Mouse (Mus musculus) embryonic facial prominence, embryonic 14.5 days (tissue): Measurements from ENCODE around the gene Smc5. TPM values are rescaled to one million over a fixed set of nuclear protein-coding genes. Genes with fewer than 3 reads are reported as not detected.

Source experiments
- ATAC-seq: fragments of 200-750 bp; cut with Nextera tagmentation; 2 replicates; pipeline ENCODE4 v1.8.0; 2017; ENCODE audit warnings: low read depth, moderate number of reproducible peaks, moderate TSS enrichment
- DNase-seq: peaks from one replicate; pipeline ENCODE4 v3.0.0-alpha.2; 2015; ENCODE audit warnings: low spot score
- H3K27ac ChIP-seq: fragments of 300-500 bp; sonication (generic); replicated peaks from 2 replicates; pipeline ENCODE4 v1.5.1; 2014; ENCODE audit warnings: low read depth, mild to moderate bottlenecking, low read length, moderate library complexity
- H3K27me3 ChIP-seq: fragments of 300-500 bp; sonication (generic); replicated peaks from 2 replicates; pipeline ENCODE4 v1.6.1; 2014; ENCODE audit warnings: low read length; ENCODE audit not compliant: control insufficient read depth, insufficient read depth
- H3K36me3 ChIP-seq: fragments of 300-500 bp; sonication (generic); 2 replicates; pipeline ENCODE4 v1.6.1; 2014; ENCODE audit warnings: low read length, mixed read lengths; ENCODE audit not compliant: control insufficient read depth, insufficient read depth
- H3K4me1 ChIP-seq: fragments of 300-500 bp; sonication (generic); 2 replicates; pipeline ENCODE4 v1.6.1; 2014; ENCODE audit warnings: antibody characterized with exemption, low read length; ENCODE audit not compliant: control insufficient read depth, insufficient read depth
- H3K4me2 ChIP-seq: fragments of 300-500 bp; sonication (generic); 2 replicates; pipeline ENCODE4 v1.6.1; 2014; ENCODE audit warnings: low read depth, mild to moderate bottlenecking, low read length, moderate library complexity, mixed read lengths
- H3K4me3 ChIP-seq: fragments of 300-500 bp; sonication (generic); 2 replicates; pipeline ENCODE4 v1.5.1; 2014; ENCODE audit warnings: low read depth, mild to moderate bottlenecking, low read length
- H3K9ac ChIP-seq: fragments of 300-500 bp; sonication (generic); 2 replicates; pipeline ENCODE4 v1.6.1; 2014; ENCODE audit warnings: low read depth, mild to moderate bottlenecking, low read length, moderate library complexity, mixed read lengths
- H3K9me3 ChIP-seq: fragments of 300-500 bp; sonication (generic); 2 replicates; pipeline ENCODE4 v1.6.1; 2016; ENCODE audit warnings: low read length; ENCODE audit not compliant: control insufficient read depth
- WGBS: fragments of 180-500 bp; shearing (Covaris S2); extraction: QIAGEN DNeasy Blood & Tissue Kit; methylation state at CpG from one replicate; pipeline ENCODE4 v1.1.7; 2014; 5-methylcytosine and 5-hydroxymethylcytosine counted together
- polyA plus RNA-seq: library from polyadenylated mRNA; unstranded; fragments of >200 nt; fragmentation: Nextera tagmentation; extraction: Ambion mirVana; gene quantifications from 2 replicates; pipeline ENCODE4 v1.2.1, GENCODE M21; 2014

Gene Smc5
- polyA plus RNA-seq, 1 experiment from 2014 or later, result 31.2 TPM

GRCm38 (mm10) chr19:23297191-23297590 is 23.5 kb upstream of the Smc5 start:
- H3K9ac ChIP-seq, result no peak overlapping the region
- no peaks in the 10 kb centered on the region for H3K27me3 ChIP-seq
- H3K36me3 ChIP-seq, result no peaks in the 10 kb centered on the region
- no peaks in the 10 kb centered on the region for H3K4me1 ChIP-seq
- H3K4me3 ChIP-seq, result no peak overlapping the region
- no peak overlapping the region for H3K4me2 ChIP-seq
- no peak for DNase-seq
- no peaks in the 10 kb centered on the region for H3K9me3 ChIP-seq
- ATAC-seq, result no peak
- H3K27ac ChIP-seq, result no peak overlapping the region

- H3K9me3 ChIP-seq, result peaks cover 10% of the 10 kb centered on the region; the same call in 1 of the 2 replicates
Observed at GRCm38 (mm10) chr19:23289251-23289650, 15.6 kb upstream of the Smc5 start.

GRCm38 (mm10) chr19:23281911-23282660 is 8.4 kb upstream of the Smc5 start:
- no peaks in the 10 kb centered on the region for H3K9me3 ChIP-seq
- no peak overlapping the region for H3K27ac ChIP-seq
- H3K4me2 ChIP-seq, result no peak overlapping the region
- no peak overlapping the region for H3K4me3 ChIP-seq
- H3K36me3 ChIP-seq, result no peaks in the 10 kb centered on the region
- DNase-seq (no peak), ATAC-seq (no peak)
- H3K9ac ChIP-seq, result no peak overlapping the region
- no peaks in the 10 kb centered on the region for H3K4me1 ChIP-seq
- no peaks in the 10 kb centered on the region for H3K27me3 ChIP-seq
- 31% methylated on average over 8 of the region's 8 CpGs for WGBS

More at GRCm38 (mm10) chr19:23289251-23289650, 15.6 kb upstream of the Smc5 start:
- Histone ChIP-seq H3K27ac (no peak overlapping the region), H3K9ac (no peak overlapping the region), H3K4me3 (no peak overlapping the region), H3K4me1 (no peaks in the 10 kb centered on the region), H3K36me3 (no peaks in the 10 kb centered on the region), H3K27me3 (no peaks in the 10 kb centered on the region), H3K4me2 (no peak overlapping the region)
- 77% methylated on average over 1 of the region's 1 CpGs for WGBS
- no peak for DNase-seq
- ATAC-seq, result no peak

- ATAC-seq, result peak; percentile 39
Observed at GRCm38 (mm10) chr19:23274054-23274724, 492 bp upstream of the Smc5 start.

GRCm38 (mm10) chr19:23256771-23257170 is 16.9 kb downstream of the Smc5 start:
- no peak overlapping the region for H3K4me3 ChIP-seq
- H3K4me2 ChIP-seq, result no peak overlapping the region
- peaks cover 74% of the 10 kb centered on the region for H3K36me3 ChIP-seq
- no peak overlapping the region for H3K9ac ChIP-seq
- no peaks in the 10 kb centered on the region for H3K4me1 ChIP-seq
- H3K27ac ChIP-seq, result no peak overlapping the region
- H3K27me3 ChIP-seq, result no peaks in the 10 kb centered on the region
- WGBS, result 75% methylated on average over 9 of the region's 9 CpGs
- DNase-seq (no peak), ATAC-seq (no peak)
- no peaks in the 10 kb centered on the region for H3K9me3 ChIP-seq

More at GRCm38 (mm10) chr19:23274054-23274724, 492 bp upstream of the Smc5 start:
- 69% methylated on average over 3 of the region's 4 CpGs for WGBS
- no peak overlapping the region; the same call in 1 of the 2 replicates for H3K27ac ChIP-seq
- peak overlapping the region; percentile 70 for H3K4me2 ChIP-seq
- H3K4me1 ChIP-seq, result peaks cover 9% of the 10 kb centered on the region
- DNase-seq, result no peak
- peak overlapping the region; percentile 89 for H3K4me3 ChIP-seq
- 0 out of 2 replicates have a peak, but pooled peaks cover 3% of the 10 kb centered on the region for H3K36me3 ChIP-seq
- peak overlapping the region; percentile 94 for H3K9ac ChIP-seq
- no peaks in the 10 kb centered on the region for H3K27me3 ChIP-seq
- no peaks in the 10 kb centered on the region for H3K9me3 ChIP-seq

GRCm38 (mm10) chr19:23246473-23246872 is 27.2 kb downstream of the Smc5 start:
- Histone ChIP-seq H3K4me2 (no peak overlapping the region), H3K9me3 (no peaks in the 10 kb centered on the region), H3K9ac (no peak overlapping the region), H3K27me3 (no peaks in the 10 kb centered on the region), H3K27ac (no peak overlapping the region), H3K36me3 (peaks cover 43% of the 10 kb centered on the region), H3K4me1 (no peaks in the 10 kb centered on the region), H3K4me3 (no peak overlapping the region)
- 89% methylated on average over 2 of the region's 2 CpGs for WGBS
- ATAC-seq (no peak), DNase-seq (no peak)

- H3K36me3 ChIP-seq, result peaks cover 57% of the 10 kb centered on the region
- DNase-seq, result peak; percentile 44
- H3K9me3 ChIP-seq, result no peaks in the 10 kb centered on the region
- H3K9ac ChIP-seq, result no peak overlapping the region
- WGBS, result 53% methylated on average over 4 of the region's 4 CpGs
- H3K4me3 ChIP-seq, result no peak overlapping the region
- H3K4me2 ChIP-seq, result no peak overlapping the region
- H3K27me3 ChIP-seq, result no peaks in the 10 kb centered on the region
- no peak for ATAC-seq
- no peak overlapping the region for H3K27ac ChIP-seq
- no peaks in the 10 kb centered on the region for H3K4me1 ChIP-seq
Observed at GRCm38 (mm10) chr19:23225065-23225464, 48.6 kb downstream of the Smc5 start.

GRCm38 (mm10) chr19:23214326-23214725 is 59.4 kb downstream of the Smc5 start:
- H3K4me1 ChIP-seq, result no peaks in the 10 kb centered on the region
- no peak overlapping the region for H3K4me2 ChIP-seq
- no peak overlapping the region for H3K4me3 ChIP-seq
- WGBS, result 95% methylated on average over 8 of the region's 8 CpGs
- H3K9ac ChIP-seq, result no peak overlapping the region
- DNase-seq (no peak), ATAC-seq (no peak)
- no peaks in the 10 kb centered on the region for H3K27me3 ChIP-seq
- peaks cover 72% of the 10 kb centered on the region for H3K36me3 ChIP-seq
- H3K9me3 ChIP-seq, result no peaks in the 10 kb centered on the region
- no peak overlapping the region for H3K27ac ChIP-seq
